Mouse (Mus musculus) small intestine, adult 2 months (tissue): ENCODE measurements around the gene Clec4n. TPM values are rescaled to one million over a fixed set of nuclear protein-coding genes. Genes with fewer than 3 reads are reported as not detected.
"Not testable (repeated sequence)": the region's sequence is repeated elsewhere in the genome, so short reads cannot be mapped to it uniquely, and the experiment has no call there.

Experiments used
- H3K27ac ChIP-seq: fragments of 200-500 bp; 2 replicates; pipeline ENCODE4 v1.5.1; 2012; ENCODE audit warnings: low read depth, low read length, control low read depth, inconsistent platforms; ENCODE audit not compliant: insufficient read depth
- H3K27me3 ChIP-seq: fragments of 200-500 bp; 2 replicates; pipeline ENCODE4 v1.6.1; 2012; ENCODE audit warnings: mild to moderate bottlenecking, moderate library complexity, low read length, inconsistent platforms; ENCODE audit not compliant: control insufficient read depth, insufficient read depth
- H3K36me3 ChIP-seq: fragments of 200-500 bp; 2 replicates; pipeline ENCODE4 v1.6.1; 2012; ENCODE audit warnings: mild to moderate bottlenecking, low read length, control low read depth, inconsistent platforms; ENCODE audit not compliant: control insufficient read depth, insufficient read depth
- H3K4me1 ChIP-seq: fragments of 200-500 bp; 2 replicates; pipeline ENCODE4 v1.6.1; 2012; ENCODE audit warnings: low read length, inconsistent platforms, mixed read lengths; ENCODE audit not compliant: control insufficient read depth, insufficient read depth, insufficient read length
- H3K4me3 ChIP-seq: fragments of 200-500 bp; 2 replicates; pipeline ENCODE4 v1.5.1; 2012; ENCODE audit warnings: low read depth, mild to moderate bottlenecking, control low read depth, inconsistent platforms, low read length, moderate library complexity
- CTCF ChIP-seq: fragments of 200-500 bp; IDR thresholded peaks from 2 replicates; pipeline ENCODE4 v1.5.1; 2012; ENCODE audit warnings: low read depth, mild to moderate bottlenecking, control low read depth, inconsistent platforms, low read length, moderate library complexity, mixed read lengths; ENCODE audit not compliant: insufficient replicate concordance, insufficient read length; ENCODE audit errors: extremely low read depth
- POLR2A ChIP-seq: fragments of 200-500 bp; IDR thresholded peaks from 2 replicates; pipeline ENCODE4 v1.6.1; 2012; ENCODE audit warnings: low read depth, mild to moderate bottlenecking, control low read depth, inconsistent platforms, low read length, moderate library complexity
- WGBS: fragments of 180-500 bp; shearing (Covaris S2); methylation state at CpG from one replicate; pipeline ENCODE4 v1.1.7; 2018; 5-methylcytosine and 5-hydroxymethylcytosine counted together
- polyA plus RNA-seq: library from polyadenylated mRNA; depleted of rRNA; stranded (reverse); fragments of >200 nt; gene quantifications from 2 replicates; pipeline ENCODE4 v1.2.3, GENCODE M21; 2012; rRNA removed

Clec4n gene
- polyA plus RNA-seq, 1 experiment = 0.75 TPM

DNA sequence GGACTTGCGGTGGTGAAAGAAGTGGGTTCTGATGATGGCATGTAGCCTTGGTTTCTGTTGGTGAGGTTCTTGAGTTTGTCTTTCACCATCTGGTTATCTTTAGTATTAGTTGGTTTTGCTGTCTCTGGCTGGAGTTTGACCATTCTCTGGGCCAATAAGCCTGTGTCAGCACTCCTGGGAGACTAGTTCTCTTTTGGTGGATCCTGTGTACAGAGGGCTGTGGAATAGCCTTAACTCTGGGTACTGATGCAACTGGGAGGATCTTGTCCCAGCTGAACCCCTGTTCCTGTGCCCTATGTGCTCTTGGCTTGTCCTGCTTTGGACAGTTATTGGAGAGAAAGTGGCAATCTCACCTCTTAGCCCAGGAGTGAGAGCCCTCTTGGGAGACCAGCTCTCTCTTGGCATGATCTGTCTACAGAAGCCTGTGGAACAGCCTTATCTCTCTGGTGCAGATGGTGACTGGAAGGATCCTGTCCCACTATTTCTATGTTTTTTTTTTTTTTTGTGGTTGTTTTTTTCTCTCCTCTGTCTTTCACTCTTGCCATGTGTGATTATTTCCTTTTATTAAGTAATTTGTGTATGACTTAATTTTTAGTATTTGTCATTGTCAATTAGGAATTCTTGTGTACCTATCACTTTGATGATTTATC lies 63.2 kb downstream of the Clec4n start:
- WGBS = 94% methylated on average over 1 of the region's 1 CpGs
- Histone ChIP-seq H3K4me1 (no peaks in the 10 kb centered on the region), H3K27ac (no peak overlapping the region), H3K27me3 (no peaks in the 10 kb centered on the region), H3K36me3 (no peaks in the 10 kb centered on the region), H3K4me3 (no peak overlapping the region)
- TF ChIP-seq CTCF = no peak
- no peak for TF ChIP-seq POLR2A

DNA sequence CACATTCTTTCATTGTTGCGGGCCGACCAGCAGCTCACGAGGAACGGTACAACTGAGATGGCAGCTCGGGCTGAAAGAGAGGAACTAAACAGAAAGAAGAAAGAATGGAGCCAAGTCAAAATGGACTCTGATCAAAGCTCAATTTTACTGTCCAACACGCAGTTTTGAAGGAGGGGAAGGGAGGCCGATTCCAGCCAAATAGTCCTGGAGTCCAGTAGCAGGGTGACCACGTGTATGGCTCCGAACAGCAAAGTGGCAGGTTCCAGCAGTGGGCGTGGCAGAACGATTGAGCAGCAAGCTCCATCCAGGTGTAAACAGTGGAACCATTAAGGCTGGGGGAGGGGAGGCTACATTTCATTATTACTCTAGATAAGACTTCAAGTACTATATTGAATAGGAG lies 63.9 kb downstream of the Clec4n start:
- H3K4me1 ChIP-seq, H3K36me3 ChIP-seq, H3K4me3 ChIP-seq, H3K27ac ChIP-seq, H3K27me3 ChIP-seq: not testable (repeated sequence)
- 78% methylated on average over 11 of the region's 11 CpGs for whole genome bisulfite sequencing

Other genes starting within 250 kb of the Clec4n start
- not detected in 2 replicates for gene Clec4a4, start 239.5 kb upstream of the Clec4n start, polyA plus RNA-seq
- gene Clec4b1, start 179.9 kb upstream of the Clec4n start, polyA plus RNA-seq = 0.27 TPM in 1 of 2 replicates, not detected in the other
- gene Clec4a2, start 123.4 kb upstream of the Clec4n start, polyA plus RNA-seq = 0.56 and 0.60 TPM in 2 replicates
- not detected in 2 replicates for gene Clec4b2, start 57.0 kb upstream of the Clec4n start, polyA plus RNA-seq
- 0.34 TPM in 1 of 2 replicates, not detected in the other for gene Clec4d, start 32.3 kb downstream of the Clec4n start, polyA plus RNA-seq
- not detected in 2 replicates for gene Clec4e, start 60.0 kb downstream of the Clec4n start, polyA plus RNA-seq
- not detected in 2 replicates for gene Vmn2r19, start 78.5 kb downstream of the Clec4n start, polyA plus RNA-seq
- not detected in 2 replicates for gene Vmn2r20, start 188.3 kb downstream of the Clec4n start, polyA plus RNA-seq